ENCODE assay signal across 10 mouse cellular contexts in genomic region chr9:94696539-94697079, GRCm38 (mm10). TPM values are rescaled to one million over a fixed set of nuclear protein-coding genes. Genes with fewer than 3 reads are reported as not detected.
A peak's percentile ranks its signal among the peaks of the same experiment; 100 is the strongest.
DNase-seq lines count a peak whose midpoint lies in the region; ATAC-seq and TF ChIP-seq lines count a peak whose summit lies in the region.
"Had no signal": no experiment of that assay in that cellular context is flagged by ENCODE, and none has a peak within 500 bp of the region (broad histone marks: within the 10 kb centered on the region; RNA-seq: fewer than 3 reads in every experiment).

No protein-coding gene starts in this region.

- H3K4me1 ChIP-seq in heart, embryonic 11.5 days (ENCODE audit: control insufficient read depth, insufficient read depth, low read length), result peaks cover 16% of the 10 kb centered on the region
- H3K4me1 ChIP-seq in bone marrow macrophage, adult 2 months (ENCODE audit: control insufficient read depth, insufficient read depth, low read length), result peaks cover 60% of the 10 kb centered on the region

- H3K4me3 ChIP-seq in heart, embryonic 11.5 days (ENCODE audit: low read depth, low read length), result no peak overlapping the region
- no peak overlapping the region for H3K4me3 ChIP-seq in bone marrow macrophage, adult 2 months (ENCODE audit: insufficient read depth, low read length)
- H3K4me3 ChIP-seq: midbrain, embryonic 12.5 days had no signal

- no peak overlapping the region for H3K9ac ChIP-seq in heart, embryonic 11.5 days (ENCODE audit: low read depth, low read length)
- H3K9ac ChIP-seq: midbrain, embryonic 12.5 days had no signal

- H3K27ac ChIP-seq in heart, embryonic 11.5 days (ENCODE audit: low read depth, low read length), result no peak overlapping the region
- H3K27ac ChIP-seq in bone marrow macrophage, adult 2 months (ENCODE audit: insufficient read depth, low read depth, low read length), result peak overlapping the region; percentile 98
- H3K27ac ChIP-seq: midbrain, embryonic 12.5 days had no signal

- H3K9me3 ChIP-seq in heart, embryonic 11.5 days (replicated peaks; ENCODE audit: control insufficient read depth, low read length), result no peaks in the 10 kb centered on the region
- H3K9me3 ChIP-seq: midbrain, embryonic 12.5 days had no signal

- DNase-seq in heart, adult 9 months (ENCODE audit: low spot score in 2 of 2), result peak; percentile 27 to 54
- peak; percentile 14 to 34 for DNase-seq in kidney, postnatal 4 days
- no peak for DNase-seq in layer of hippocampus, postnatal 14 days (ENCODE audit: low spot score in 2 of 2)
- no peak for DNase-seq in layer of hippocampus, adult 9-10 months (ENCODE audit: low spot score)

- WGBS in heart, embryonic 11.5 days (ENCODE audit: insufficient replicate concordance), result 62% methylated on average over 9 of the region's 9 CpGs

- H3K36me3 ChIP-seq in heart, embryonic 11.5 days (ENCODE audit: control insufficient read depth, insufficient read depth, low read length), result no peaks in the 10 kb centered on the region
- H3K36me3 ChIP-seq: G1E; midbrain, embryonic 12.5 days had no signal

- no peak for TF ChIP-seq POLR2A in bone marrow macrophage, adult 2 months (IDR thresholded peaks at IDR 0.05; ENCODE audit: borderline replicate concordance, low read depth, low read length)

- H3K27me3 ChIP-seq in heart, embryonic 11.5 days (ENCODE audit: control insufficient read depth, insufficient read depth, low read length), result no peaks in the 10 kb centered on the region
- H3K27me3 ChIP-seq: midbrain, embryonic 12.5 days had no signal

- no peak for TF ChIP-seq CTCF in bone marrow macrophage, adult 2 months (IDR thresholded peaks at IDR 0.05; ENCODE audit: low read depth, low read length)

- no peak for ATAC-seq in heart, embryonic 11.5 days (replicated peaks; ENCODE audit: insufficient number of reproducible peaks, low FRiP score, low TSS enrichment)
- peak; percentile 75 for ATAC-seq in monocyte, adult 5-6 weeks (replicated peaks; ENCODE audit: insufficient number of reproducible peaks, low FRiP score, low TSS enrichment, poor library complexity, severe bottlenecking)
- no peak for ATAC-seq in activated CD4-positive, CD25-positive, alpha-beta regulatory T cell, adult 4 months

- no peak overlapping the region for H3K4me2 ChIP-seq in heart, embryonic 11.5 days
- H3K4me2 ChIP-seq: midbrain, embryonic 12.5 days had no signal

RNA-seq across cellular contexts. Expression of gene Slc9a9, which starts 26.9 kb away (rescaled TPM):
- 4.1 and 4.4 TPM in 2 replicates for polyA plus RNA-seq in heart, embryonic 11.5 days (2014; fragmentation: Nextera tagmentation; extraction: Ambion mirVana)
- polyA plus RNA-seq in bone marrow macrophage, adult 2 months (2012; ENCODE audit: insufficient read depth, insufficient read length, missing spikeins), result 115 and 127 TPM in 2 replicates
- total RNA-seq in monocyte, adult 5-6 weeks (2017), result 33.8 to 64.4 TPM (median 49.1 TPM) in 3 replicates
- total RNA-seq in layer of hippocampus, postnatal 14 days (2021), result 10 to 100 TPM; 15.2 to 15.6 TPM
- polyA plus RNA-seq in activated CD4-positive, CD25-positive, alpha-beta regulatory T cell, adult 4 months (2017; shearing (Covaris generic)), result 10 to 100 TPM; 36.7 to 43.0 TPM
- polyA plus RNA-seq: G1E had no signal

Comparison
In these comparisons a context has a peak if more than half of its experiments do, and no peak if none do; other contexts are left out.
1. DNase-seq: peak in heart, adult 9 months (2 of 2) and kidney, postnatal 4 days (2 of 2); none in layer of hippocampus, postnatal 14 days (0 of 2) and layer of hippocampus, adult 9-10 months (single experiment).